Mouse (Mus musculus): ENCODE results near the gene Gm11487. TPM values are rescaled to one million over a fixed set of nuclear protein-coding genes. Genes with fewer than 3 reads are reported as not detected.
"Not testable (repeated sequence)": the region's sequence is repeated elsewhere in the genome, so short reads cannot be mapped to it uniquely, and the experiment has no call there.

Gene Gm11487
- total RNA-seq (2021) (not detected), polyA plus RNA-seq (2012; rRNA removed) (not detected in 2 replicates)
- long read RNA-seq = 0 reads

DNA sequence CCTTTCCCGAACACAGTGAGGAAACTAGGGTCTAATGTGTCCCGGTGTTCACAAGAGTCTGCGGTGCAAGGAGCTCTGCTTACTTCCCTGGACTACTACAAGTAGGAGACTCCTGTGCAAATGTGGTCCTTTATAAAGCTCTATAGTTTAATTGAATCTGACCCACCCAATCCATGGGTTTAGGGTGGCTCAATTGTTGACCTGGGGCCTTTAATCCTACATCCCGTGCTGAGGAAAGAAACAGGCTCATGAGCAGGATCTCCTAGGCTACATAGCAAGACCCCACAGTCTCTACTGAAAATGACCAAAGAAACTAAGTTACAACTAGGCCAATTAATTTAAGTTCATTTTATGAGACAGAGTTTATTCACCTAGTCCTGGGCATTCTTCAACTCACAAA, at the start of gene Gm11487:
Gene Gm11487, minus strand, starts transcription at position 101 of the 400 bp plus-strand sequence.
- H3K27me3 ChIP-seq (ENCODE audit: control insufficient read depth, insufficient read depth, low read length); intact Hi-C loops (cut with DNase I); H3K36me3 ChIP-seq (ENCODE audit: control insufficient read depth, insufficient read depth, low read length); H3K4me1 ChIP-seq (ENCODE audit: control insufficient read depth, insufficient read depth, low read length); H3K27ac ChIP-seq; H3K79me2 ChIP-seq (replicated peaks; ENCODE audit: control insufficient read depth, insufficient read depth, low read length); H3K9ac ChIP-seq (ENCODE audit: low read depth, low read length); DNase-seq; H3K4me3 ChIP-seq: not testable (repeated sequence)
- 78% methylated on average over 4 of the region's 4 CpGs for WGBS

DNA sequence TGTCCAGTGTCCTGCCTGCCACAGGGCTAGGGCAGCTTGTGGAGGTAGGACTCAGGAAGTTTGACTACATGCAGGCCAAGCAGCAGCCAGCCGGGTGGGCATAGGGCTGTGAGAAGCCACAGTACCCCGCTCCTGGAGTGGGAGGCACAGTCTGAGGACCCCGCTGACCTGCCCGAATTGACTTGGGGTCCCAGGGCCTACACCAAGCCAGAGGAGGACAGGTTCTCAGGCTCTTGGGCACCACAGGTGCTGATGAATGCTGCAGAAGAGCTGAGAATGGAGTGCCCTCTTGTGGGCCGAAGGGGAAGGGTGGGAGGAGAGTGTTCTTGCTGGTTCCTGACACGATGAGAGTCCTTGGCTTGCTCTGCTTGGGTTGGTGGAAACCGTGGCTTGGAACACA, 39.8 kb upstream of the Gm11487 start:
- no peak overlapping the region for H3K9ac ChIP-seq (ENCODE audit: low read depth, low read length)
- no peaks in the 10 kb centered on the region for H3K79me2 ChIP-seq (replicated peaks; ENCODE audit: control insufficient read depth, insufficient read depth, low read length)
- H3K27me3 ChIP-seq (ENCODE audit: control insufficient read depth, insufficient read depth, low read length) = no peaks in the 10 kb centered on the region
- DNase-seq = no peak
- no peak overlapping the region for H3K4me3 ChIP-seq
- H3K4me1 ChIP-seq (ENCODE audit: control insufficient read depth, insufficient read depth, low read length) = no peaks in the 10 kb centered on the region
- intact Hi-C loops (cut with DNase I) = no loop called here
- no peaks in the 10 kb centered on the region for H3K36me3 ChIP-seq (ENCODE audit: control insufficient read depth, insufficient read depth, low read length)
- TF ChIP-seq EP300 (IDR thresholded peaks at IDR 0.05; ENCODE audit: insufficient read depth, low read depth, low read length) (no peak), POLR2A (IDR thresholded peaks at IDR 0.05; ENCODE audit: insufficient read depth, low read depth, low read length) (no peak), CTCF (IDR thresholded peaks at IDR 0.05) (no peak)
- no peak overlapping the region for H3K27ac ChIP-seq
- 51% methylated on average over 7 of the region's 7 CpGs for WGBS

- H3K36me3 ChIP-seq (ENCODE audit: control insufficient read depth, insufficient read depth, low read length) = no peaks in the 10 kb centered on the region
- TF ChIP-seq POLR2A (IDR thresholded peaks at IDR 0.05; ENCODE audit: insufficient read depth, low read depth, low read length) = no peak
- no peak for TF ChIP-seq CTCF (IDR thresholded peaks at IDR 0.05)
- no peak for TF ChIP-seq EP300 (IDR thresholded peaks at IDR 0.05; ENCODE audit: insufficient read depth, low read depth, low read length)
- no peaks in the 10 kb centered on the region for H3K79me2 ChIP-seq (replicated peaks; ENCODE audit: control insufficient read depth, insufficient read depth, low read length)
Observed at GRCm38 (mm10) chr4:73442568-73442967, 37.7 kb upstream of the Gm11487 start.

DNA sequence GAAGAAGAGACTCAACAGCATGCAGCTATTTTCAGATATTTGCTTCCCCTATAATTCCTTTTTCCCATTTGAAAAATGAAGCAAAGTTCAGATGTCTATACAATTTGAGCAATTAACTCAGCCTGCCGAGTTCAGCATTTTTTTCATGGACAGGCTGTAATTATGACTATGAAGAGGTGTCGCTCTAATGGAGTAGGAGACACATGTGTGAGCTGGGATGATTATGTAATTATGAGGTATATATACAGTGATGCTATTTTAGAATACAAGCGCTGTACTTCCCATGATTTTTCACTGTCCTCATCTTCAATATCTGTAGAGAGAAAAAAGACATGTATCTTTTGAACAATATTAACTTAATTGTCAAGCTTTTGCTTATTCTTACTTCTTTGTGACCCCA, 21.0 kb upstream of the Gm11487 start:
- Histone ChIP-seq H3K4me3 (no peak overlapping the region), H3K9ac (ENCODE audit: low read depth, low read length) (no peak overlapping the region), H3K79me2 (replicated peaks; ENCODE audit: control insufficient read depth, insufficient read depth, low read length) (no peaks in the 10 kb centered on the region), H3K36me3 (ENCODE audit: control insufficient read depth, insufficient read depth, low read length) (no peaks in the 10 kb centered on the region), H3K27me3 (ENCODE audit: control insufficient read depth, insufficient read depth, low read length) (no peaks in the 10 kb centered on the region), H3K4me1 (ENCODE audit: control insufficient read depth, insufficient read depth, low read length) (no peaks in the 10 kb centered on the region), H3K27ac (no peak overlapping the region)
- DNase-seq = no peak
- TF ChIP-seq EP300 (IDR thresholded peaks at IDR 0.05; ENCODE audit: insufficient read depth, low read depth, low read length) = no peak
- TF ChIP-seq CTCF (IDR thresholded peaks at IDR 0.05) = no peak
- TF ChIP-seq POLR2A (IDR thresholded peaks at IDR 0.05; ENCODE audit: insufficient read depth, low read depth, low read length) = no peak
- WGBS = 73% methylated on average over 3 of the region's 3 CpGs
- intact Hi-C loops (cut with DNase I) = no loop called here

More at GRCm38 (mm10) chr4:73442568-73442967, 37.7 kb upstream of the Gm11487 start:
- Histone ChIP-seq H3K4me1 (ENCODE audit: control insufficient read depth, insufficient read depth, low read length) (no peaks in the 10 kb centered on the region), H3K27ac (no peak overlapping the region), H3K9ac (ENCODE audit: low read depth, low read length) (no peak overlapping the region), H3K4me3 (no peak overlapping the region), H3K27me3 (ENCODE audit: control insufficient read depth, insufficient read depth, low read length) (no peaks in the 10 kb centered on the region)
- intact Hi-C loops (cut with DNase I) = no loop called here
- no peak for DNase-seq
- 62% methylated on average over 1 of the region's 1 CpGs for WGBS

DNA sequence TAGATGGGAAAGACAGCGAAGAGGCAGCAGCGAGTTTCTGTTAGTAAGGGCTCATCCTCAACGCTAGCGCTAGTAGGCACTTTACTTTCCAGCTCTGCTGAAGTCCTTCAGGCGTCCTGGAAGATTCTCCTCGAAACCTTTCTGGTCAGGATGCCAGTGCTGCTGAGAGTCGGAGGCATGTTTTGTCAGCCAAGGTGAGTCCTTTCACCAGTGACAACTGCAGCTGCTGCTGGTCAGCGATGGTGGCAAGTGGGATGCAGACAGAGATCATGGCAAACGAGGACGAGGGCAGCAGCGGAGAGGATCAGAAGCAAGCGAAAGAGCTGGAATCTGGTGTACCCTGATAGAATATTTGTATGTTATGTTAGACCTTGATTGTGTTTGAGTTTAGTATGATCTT, 18.2 kb upstream of the Gm11487 start:
- intact Hi-C loops (cut with DNase I) = no loop called here
- Histone ChIP-seq H3K79me2 (replicated peaks; ENCODE audit: control insufficient read depth, insufficient read depth, low read length) (no peaks in the 10 kb centered on the region), H3K36me3 (ENCODE audit: control insufficient read depth, insufficient read depth, low read length) (no peaks in the 10 kb centered on the region), H3K4me1 (ENCODE audit: control insufficient read depth, insufficient read depth, low read length) (no peaks in the 10 kb centered on the region), H3K9ac (ENCODE audit: low read depth, low read length) (no peak overlapping the region), H3K4me3 (no peak overlapping the region), H3K27ac (no peak overlapping the region), H3K27me3 (ENCODE audit: control insufficient read depth, insufficient read depth, low read length) (no peaks in the 10 kb centered on the region)
- TF ChIP-seq EP300 (IDR thresholded peaks at IDR 0.05; ENCODE audit: insufficient read depth, low read depth, low read length) = no peak
- DNase-seq = no peak
- WGBS = 81% methylated on average over 12 of the region's 12 CpGs

- Histone ChIP-seq H3K27ac (no peak overlapping the region), H3K4me1 (ENCODE audit: control insufficient read depth, insufficient read depth, low read length) (no peaks in the 10 kb centered on the region), H3K27me3 (ENCODE audit: control insufficient read depth, insufficient read depth, low read length) (no peaks in the 10 kb centered on the region), H3K4me3 (no peak overlapping the region), H3K36me3 (ENCODE audit: control insufficient read depth, insufficient read depth, low read length) (no peaks in the 10 kb centered on the region), H3K9ac (ENCODE audit: low read depth, low read length) (no peak overlapping the region), H3K79me2 (replicated peaks; ENCODE audit: control insufficient read depth, insufficient read depth, low read length) (no peaks in the 10 kb centered on the region)
- WGBS = 43% methylated on average over 3 of the region's 3 CpGs
- no peak for TF ChIP-seq POLR2A (IDR thresholded peaks at IDR 0.05; ENCODE audit: insufficient read depth, low read depth, low read length)
- TF ChIP-seq CTCF (IDR thresholded peaks at IDR 0.05) = no peak
- no peak for TF ChIP-seq EP300 (IDR thresholded peaks at IDR 0.05; ENCODE audit: insufficient read depth, low read depth, low read length)
- no peak for DNase-seq
- intact Hi-C loops (cut with DNase I) = no loop called here
Observed at GRCm38 (mm10) chr4:73366534-73366933, 38.3 kb downstream of the Gm11487 start.

Other genes starting within 250 kb of the Gm11487 start
- gene Gm11238, start 202.8 kb upstream of the Gm11487 start, total RNA-seq (2021) = not detected
- gene Gm11238, start 202.8 kb upstream of the Gm11487 start, polyA plus RNA-seq (2012; rRNA removed) = not detected in 2 replicates
- gene Gm11237, start 217.9 kb upstream of the Gm11487 start, total RNA-seq (2021) = not detected
- 0.18 TPM in 1 of 2 replicates, not detected in the other for gene Gm11237, start 217.9 kb upstream of the Gm11487 start, polyA plus RNA-seq (2012; rRNA removed)
- not detected for gene Gm11236, start 233.0 kb upstream of the Gm11487 start, total RNA-seq (2021)
- 0.18 TPM in 1 of 2 replicates, not detected in the other for gene Gm11236, start 233.0 kb upstream of the Gm11487 start, polyA plus RNA-seq (2012; rRNA removed)

All from heart, adult 2 months (tissue).